Mouse (Mus musculus): Measurements from ENCODE around the gene Cdc25b. TPM values are rescaled to one million over a fixed set of nuclear protein-coding genes. Genes with fewer than 3 reads are reported as not detected.

The Cdc25b gene
- polyA plus RNA-seq, 1 experiment from 2014 or later, result 171 TPM

- Histone ChIP-seq H3K27me3 (no peaks in the 10 kb centered on the region), H3K9me3 (replicated peaks) (no peaks in the 10 kb centered on the region), H3K27ac (no peak overlapping the region), H3K4me3 (replicated peaks) (no peak overlapping the region), H3K4me1 (replicated peaks) (peaks cover 44% of the 10 kb centered on the region), H3K4me2 (no peak overlapping the region), H3K9ac (no peak overlapping the region), H3K36me3 (peaks cover 82% of the 10 kb centered on the region)
- 80% methylated on average over 2 of the region's 2 CpGs for WGBS (ENCODE audit: insufficient replicate concordance)
- ATAC-seq (ENCODE audit: low read depth) (no peak), DNase-seq (no peak)
These were observed 41.2 kb upstream of the Cdc25b start for GRCm38 (mm10) chr2:131145536-131145935.

DNA sequence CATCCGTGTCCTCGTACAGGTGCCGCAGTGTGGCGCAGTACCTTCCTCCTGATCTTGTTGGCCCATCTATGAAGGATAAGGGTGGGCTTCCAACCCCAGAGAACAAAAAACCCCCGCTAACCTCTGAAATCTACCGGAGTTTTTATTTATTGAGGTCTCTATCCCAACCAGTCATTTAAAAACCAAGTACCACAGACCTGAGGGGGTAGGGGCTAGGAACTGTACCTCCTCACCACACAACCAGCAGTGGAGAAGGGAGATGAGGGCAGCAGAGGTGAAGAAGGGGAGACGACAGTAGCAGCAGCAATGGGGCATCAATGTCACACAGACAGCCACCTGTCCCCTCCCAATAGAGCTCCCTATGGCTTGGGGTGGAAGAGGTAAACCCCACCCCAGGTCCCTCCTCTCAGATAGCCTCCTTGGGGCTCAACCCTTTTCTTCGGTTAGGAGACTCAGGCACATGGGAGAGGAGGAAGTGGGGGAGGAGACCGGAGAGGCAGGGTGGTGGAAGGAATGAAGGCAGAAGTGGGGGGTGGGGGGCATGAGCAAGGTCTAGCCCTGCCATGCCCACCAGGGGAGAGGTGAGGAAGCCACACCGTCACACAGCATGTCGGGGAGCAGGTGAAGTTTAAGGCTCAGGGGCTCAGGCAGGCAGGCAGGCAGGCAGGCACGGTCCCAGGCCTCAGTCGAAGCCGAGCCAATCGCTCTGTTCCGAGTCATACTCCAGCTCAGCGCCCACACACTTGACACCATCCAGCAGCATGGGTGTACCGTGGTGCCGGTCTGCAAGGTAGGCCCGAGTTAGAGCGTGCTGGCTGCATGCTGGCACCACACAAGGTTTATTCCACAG is 40.3 kb upstream of the Cdc25b start:
- no peaks in the 10 kb centered on the region for H3K9me3 ChIP-seq (replicated peaks)
- peaks cover 91% of the 10 kb centered on the region for H3K36me3 ChIP-seq
- peak overlapping the region; percentile 23; the same call in 1 of the 2 replicates for H3K27ac ChIP-seq
- H3K4me1 ChIP-seq (replicated peaks), result peaks cover 44% of the 10 kb centered on the region
- H3K27me3 ChIP-seq, result no peaks in the 10 kb centered on the region
- H3K9ac ChIP-seq, result no peak overlapping the region
- no peak overlapping the region for H3K4me3 ChIP-seq (replicated peaks)
- no peak overlapping the region for H3K4me2 ChIP-seq
- no peak for ATAC-seq (ENCODE audit: low read depth)
- no peak for DNase-seq
- 75% methylated on average over 21 of the region's 21 CpGs for WGBS (ENCODE audit: insufficient replicate concordance)

GRCm38 (mm10) chr2:131147043-131147365 is 39.7 kb upstream of the Cdc25b start:
- peak overlapping the region; percentile 23; the same call in 1 of the 2 replicates for H3K27ac ChIP-seq
- no peak for ATAC-seq (ENCODE audit: low read depth)
- no peak for DNase-seq
- no peak overlapping the region for H3K4me2 ChIP-seq
- H3K4me3 ChIP-seq (replicated peaks), result no peak overlapping the region
- H3K36me3 ChIP-seq, result peaks cover 96% of the 10 kb centered on the region
- WGBS (ENCODE audit: insufficient replicate concordance), result 96% methylated on average over 8 of the region's 8 CpGs
- H3K4me1 ChIP-seq (replicated peaks), result peaks cover 44% of the 10 kb centered on the region
- no peak overlapping the region; the same call in 1 of the 2 replicates for H3K9ac ChIP-seq
- H3K27me3 ChIP-seq, result no peaks in the 10 kb centered on the region
- H3K9me3 ChIP-seq (replicated peaks), result no peaks in the 10 kb centered on the region

DNA sequence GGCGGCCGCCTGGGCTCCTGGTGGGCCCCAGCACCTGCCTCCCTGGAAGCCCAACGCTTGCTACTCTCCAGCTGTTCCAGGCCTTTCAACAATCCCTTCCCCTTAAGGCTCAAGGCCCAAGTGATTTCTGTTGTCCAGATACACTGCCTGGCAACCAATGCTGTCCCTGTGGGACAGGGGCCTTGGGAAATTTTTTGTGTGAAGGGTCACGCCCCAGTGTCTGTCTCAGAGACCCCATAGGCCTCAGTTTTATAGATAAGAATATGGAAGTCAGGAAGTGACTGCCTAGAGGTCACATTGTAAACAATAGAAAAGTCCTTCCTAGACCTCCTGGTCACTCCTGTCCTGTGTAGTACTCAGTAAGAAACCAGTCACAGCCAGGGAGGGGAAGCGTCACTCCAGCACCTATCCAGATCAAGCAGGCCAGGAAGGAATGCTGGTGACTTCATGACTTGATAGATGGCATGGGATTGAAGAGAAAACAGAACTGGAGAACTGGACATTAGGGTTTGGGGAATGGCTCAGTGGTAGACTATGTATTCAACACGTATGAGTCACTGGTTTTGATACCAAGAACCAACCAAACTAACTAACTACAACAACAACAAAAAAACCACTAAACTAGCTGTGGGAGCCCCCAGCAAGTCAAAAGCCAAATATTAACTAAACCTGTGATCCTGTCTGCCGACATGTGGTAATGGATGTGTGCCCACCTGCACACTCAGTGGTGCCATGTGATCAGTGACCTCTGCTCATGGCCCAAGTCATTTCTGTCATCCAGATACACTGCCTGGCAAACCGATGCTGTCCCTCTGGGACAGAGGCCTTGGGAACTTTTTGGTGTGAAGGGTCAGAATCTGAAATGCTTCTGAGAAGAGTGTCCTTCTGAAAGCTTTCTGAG is 38.1 kb upstream of the Cdc25b start:
- H3K4me3 ChIP-seq (replicated peaks), result no peak overlapping the region
- H3K4me1 ChIP-seq (replicated peaks), result peaks cover 44% of the 10 kb centered on the region
- H3K9ac ChIP-seq, result no peak overlapping the region
- ATAC-seq (ENCODE audit: low read depth) (no peak), DNase-seq (no peak)
- no peaks in the 10 kb centered on the region for H3K27me3 ChIP-seq
- 87% methylated on average over 8 of the region's 8 CpGs for WGBS (ENCODE audit: insufficient replicate concordance)
- H3K27ac ChIP-seq, result peak overlapping the region; percentile 44
- peaks cover 97% of the 10 kb centered on the region for H3K36me3 ChIP-seq
- no peaks in the 10 kb centered on the region for H3K9me3 ChIP-seq (replicated peaks)
- no peak overlapping the region for H3K4me2 ChIP-seq

DNA sequence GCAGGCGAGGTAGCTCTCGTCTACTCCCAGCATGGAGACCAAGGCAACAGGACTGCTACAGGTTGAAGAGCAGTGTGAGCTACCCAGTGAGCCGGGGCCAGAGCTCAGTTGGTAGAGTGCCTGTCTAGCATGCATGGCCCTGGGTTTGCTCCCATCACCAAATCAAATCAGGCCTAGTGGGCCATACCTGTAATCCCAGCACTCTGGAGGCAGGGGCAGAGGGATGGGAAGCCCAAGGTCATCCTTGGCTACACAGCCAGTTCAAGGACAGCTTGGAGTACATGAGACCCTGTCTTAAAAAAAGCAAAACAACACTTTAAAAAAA is 37.5 kb upstream of the Cdc25b start:
- DNase-seq (no peak), ATAC-seq (ENCODE audit: low read depth) (no peak)
- Histone ChIP-seq H3K9me3 (replicated peaks) (no peaks in the 10 kb centered on the region), H3K4me1 (replicated peaks) (peaks cover 50% of the 10 kb centered on the region), H3K36me3 (peaks cover 97% of the 10 kb centered on the region), H3K4me2 (no peak overlapping the region), H3K27me3 (no peaks in the 10 kb centered on the region), H3K4me3 (replicated peaks) (no peak overlapping the region), H3K9ac (no peak overlapping the region), H3K27ac (peak overlapping the region; percentile 44)
- WGBS (ENCODE audit: insufficient replicate concordance), result 86% methylated on average over 3 of the region's 3 CpGs

DNA sequence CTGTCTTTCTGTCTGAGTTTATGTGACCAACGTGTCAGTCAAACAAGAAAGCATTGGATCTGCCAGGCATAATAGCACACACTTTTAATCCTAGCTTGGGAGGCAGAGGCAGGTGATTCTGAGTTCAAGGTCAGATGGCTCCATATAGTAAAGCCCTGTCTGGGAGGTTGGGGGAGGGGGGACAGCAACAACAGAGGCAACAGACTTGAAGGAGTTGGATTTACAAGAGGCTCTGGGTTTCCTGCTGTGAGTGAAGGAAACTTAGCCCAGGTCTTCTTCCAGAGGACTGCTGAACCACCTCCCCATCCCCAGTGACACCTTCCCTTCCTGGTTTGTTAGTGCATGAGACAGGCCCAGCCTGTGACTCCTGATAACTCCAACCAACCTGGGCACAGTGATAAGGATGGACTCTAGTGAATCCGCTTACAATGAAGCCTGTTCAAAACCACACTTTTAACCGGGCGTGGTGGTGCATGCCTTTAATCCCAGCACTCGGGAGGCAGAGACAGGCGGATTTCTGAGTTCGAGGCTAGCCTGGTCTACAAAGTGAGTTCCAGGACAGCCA is 34.5 kb upstream of the Cdc25b start:
- H3K4me2 ChIP-seq, result peak overlapping the region; percentile 46
- peaks cover 71% of the 10 kb centered on the region for H3K4me1 ChIP-seq (replicated peaks)
- 32% methylated on average over 7 of the region's 7 CpGs for WGBS (ENCODE audit: insufficient replicate concordance)
- H3K27ac ChIP-seq, result peak overlapping the region; percentile 89
- no peaks in the 10 kb centered on the region for H3K27me3 ChIP-seq
- H3K9ac ChIP-seq, result peak overlapping the region; percentile 53; the same call in 1 of the 2 replicates
- ATAC-seq (ENCODE audit: low read depth) (peak; percentile 97), DNase-seq (peak; percentile 77)
- H3K4me3 ChIP-seq (replicated peaks), result 0 out of 2 replicates have a peak overlapping the region, but pooled peaks have one; percentile 4
- no peaks in the 10 kb centered on the region for H3K9me3 ChIP-seq (replicated peaks)
- H3K36me3 ChIP-seq, result peaks cover 89% of the 10 kb centered on the region

- H3K27me3 ChIP-seq, result no peaks in the 10 kb centered on the region
- H3K4me1 ChIP-seq (replicated peaks), result peaks cover 87% of the 10 kb centered on the region
- H3K36me3 ChIP-seq, result peaks cover 78% of the 10 kb centered on the region
- DNase-seq, result no peak
- H3K4me3 ChIP-seq (replicated peaks), result no peak overlapping the region
- peak overlapping the region; percentile 89 for H3K27ac ChIP-seq
- no peak overlapping the region for H3K9ac ChIP-seq
- H3K9me3 ChIP-seq (replicated peaks), result no peaks in the 10 kb centered on the region
- WGBS (ENCODE audit: insufficient replicate concordance), result 87% methylated on average over 4 of the region's 4 CpGs
- ATAC-seq (ENCODE audit: low read depth), result no peak
- no peak overlapping the region for H3K4me2 ChIP-seq
These were observed 32.7 kb upstream of the Cdc25b start for GRCm38 (mm10) chr2:131154036-131154435.

- DNase-seq (no peak), ATAC-seq (ENCODE audit: low read depth) (no peak)
- peak overlapping the region; percentile 87 for H3K9ac ChIP-seq
- H3K4me1 ChIP-seq (replicated peaks), result peaks cover 84% of the 10 kb centered on the region
- peak overlapping the region; percentile 95 for H3K27ac ChIP-seq
- no peaks in the 10 kb centered on the region for H3K27me3 ChIP-seq
- H3K36me3 ChIP-seq, result peaks cover 49% of the 10 kb centered on the region
- WGBS (ENCODE audit: insufficient replicate concordance), result 85% methylated on average over 7 of the region's 7 CpGs
- peak overlapping the region; percentile 79; the same call in 1 of the 2 replicates for H3K4me2 ChIP-seq
- H3K4me3 ChIP-seq (replicated peaks), result peak overlapping the region; percentile 75; the same call in 1 of the 2 replicates
- H3K9me3 ChIP-seq (replicated peaks), result no peaks in the 10 kb centered on the region
These were observed 29.8 kb upstream of the Cdc25b start for GRCm38 (mm10) chr2:131156987-131157386.

DNA sequence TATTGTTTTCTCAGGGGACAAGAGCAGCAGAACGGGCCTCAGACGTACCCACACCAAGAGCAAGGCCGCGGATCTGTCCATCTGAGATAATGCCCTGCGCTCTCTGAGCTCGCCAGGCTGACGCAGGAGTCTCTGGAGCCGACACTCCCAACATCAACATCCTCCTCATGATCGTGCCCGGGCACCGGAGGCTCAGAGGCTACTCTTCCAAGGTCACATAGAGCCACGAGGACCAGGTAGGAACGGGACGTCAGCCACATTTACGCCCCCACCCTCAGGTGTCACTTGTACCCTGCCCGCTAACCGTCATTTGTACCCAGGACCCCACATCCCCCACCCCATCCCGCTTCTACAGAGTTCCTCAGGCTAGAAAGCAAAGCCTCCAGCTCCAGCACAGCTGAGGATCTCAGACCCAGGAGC is 27.2 kb upstream of the Cdc25b start:
- Histone ChIP-seq H3K4me3 (replicated peaks) (peak overlapping the region; percentile 75), H3K4me1 (replicated peaks) (peaks cover 59% of the 10 kb centered on the region), H3K9ac (peak overlapping the region; percentile 87), H3K36me3 (peaks cover 26% of the 10 kb centered on the region), H3K27me3 (no peaks in the 10 kb centered on the region), H3K9me3 (replicated peaks) (no peaks in the 10 kb centered on the region), H3K4me2 (peak overlapping the region; percentile 79), H3K27ac (peak overlapping the region; percentile 95)
- ATAC-seq (ENCODE audit: low read depth) (peak; percentile 85), DNase-seq (peak; percentile 78)
- WGBS (ENCODE audit: insufficient replicate concordance), result 1% methylated on average over 18 of the region's 18 CpGs

DNA sequence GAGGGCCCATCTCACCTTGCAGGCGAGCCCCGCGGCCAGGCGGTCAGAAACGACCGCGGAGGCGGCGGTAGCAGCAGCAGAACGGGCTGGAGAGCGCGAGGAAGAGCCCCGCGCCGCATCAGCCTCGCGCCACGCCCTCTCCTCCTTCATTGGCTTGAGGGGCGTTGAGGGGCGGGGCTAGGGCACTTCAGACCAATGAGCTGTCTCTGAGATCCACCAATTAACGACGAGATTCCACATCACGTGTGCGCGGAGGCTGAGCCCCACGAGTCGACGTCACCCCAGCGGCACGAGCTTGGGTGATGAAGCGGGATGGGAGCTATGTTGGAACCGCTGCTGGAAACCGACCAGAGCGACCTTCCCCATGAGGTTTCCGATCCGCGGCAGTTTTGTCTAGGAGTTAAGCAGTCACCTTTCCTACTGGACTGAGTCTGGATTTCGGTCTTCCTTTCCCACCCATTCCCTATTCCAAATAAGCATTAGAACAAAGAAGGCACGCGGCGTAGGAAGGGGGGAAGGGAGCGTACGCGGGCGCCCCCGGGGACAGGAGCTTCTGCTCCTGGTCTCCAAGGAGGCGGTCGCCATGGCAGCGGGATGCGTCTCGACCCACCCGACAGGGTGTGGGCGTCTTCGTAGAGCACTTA is 26.7 kb upstream of the Cdc25b start, which contains the start of gene 1700037H04Rik:
1700037H04Rik (minus strand) TSS at position 144 of the 644 bp plus-strand sequence.
- H3K4me2 ChIP-seq, result peak within 1 kb of the TSS; percentile 95
- no peaks in the 10 kb centered on the region for H3K27me3 ChIP-seq
- H3K4me3 ChIP-seq (replicated peaks), result peak within 1 kb of the TSS; percentile 75
- H3K4me1 ChIP-seq (replicated peaks), result peaks cover 53% of the 10 kb centered on the region
- under 1% methylated on average over 54 of the region's 54 CpGs for WGBS (ENCODE audit: insufficient replicate concordance)
- peak within 1 kb of the TSS; percentile 87 for H3K9ac ChIP-seq
- H3K36me3 ChIP-seq, result peaks cover 21% of the 10 kb centered on the region
- H3K27ac ChIP-seq, result peak within 1 kb of the TSS; percentile 95
- ATAC-seq (ENCODE audit: low read depth) (peak; percentile 91), DNase-seq (peak; percentile 95)
- H3K9me3 ChIP-seq (replicated peaks), result no peaks in the 10 kb centered on the region

Data from liver, embryonic 13.5 days (tissue).